Mouse (Mus musculus) embryonic facial prominence, embryonic 15.5 days (tissue): ENCODE data around the gene Nde1. TPM values are rescaled to one million over a fixed set of nuclear protein-coding genes. Genes with fewer than 3 reads are reported as not detected.

ENCODE experiments used
- ATAC-seq: fragments of 200-750 bp; cut with Nextera tagmentation; 2 replicates; pipeline ENCODE4 v1.8.0; 2017; ENCODE audit warnings: low read depth, moderate TSS enrichment; ENCODE audit not compliant: insufficient number of reproducible peaks, low FRiP score, low TSS enrichment
- H3K27ac ChIP-seq: fragments of 300-500 bp; sonication (generic); replicated peaks from 2 replicates; pipeline ENCODE4 v1.5.1; 2015; ENCODE audit warnings: mild to moderate bottlenecking, inconsistent platforms
- H3K27me3 ChIP-seq: fragments of 300-500 bp; sonication (generic); 2 replicates; pipeline ENCODE4 v1.6.1; 2015; ENCODE audit warnings: inconsistent platforms
- H3K36me3 ChIP-seq: fragments of 300-500 bp; sonication (generic); 2 replicates; pipeline ENCODE4 v1.6.1; 2015; ENCODE audit warnings: mild to moderate bottlenecking, inconsistent platforms
- H3K4me1 ChIP-seq: fragments of 300-500 bp; sonication (generic); 2 replicates; pipeline ENCODE4 v1.6.1; 2015; ENCODE audit warnings: inconsistent platforms
- H3K4me2 ChIP-seq: fragments of 300-500 bp; sonication (generic); replicated peaks from 2 replicates; pipeline ENCODE4 v1.6.1; 2015; ENCODE audit warnings: mild to moderate bottlenecking, inconsistent platforms
- H3K4me3 ChIP-seq: fragments of 300-500 bp; sonication (generic); replicated peaks from 2 replicates; pipeline ENCODE4 v1.5.1; 2015; ENCODE audit warnings: mild to moderate bottlenecking, inconsistent platforms
- H3K9ac ChIP-seq: fragments of 300-500 bp; sonication (generic); 2 replicates; pipeline ENCODE4 v1.6.1; 2015; ENCODE audit warnings: inconsistent platforms
- H3K9me3 ChIP-seq: fragments of 300-500 bp; sonication (generic); replicated peaks from 2 replicates; pipeline ENCODE4 v1.6.1; 2016; ENCODE audit warnings: inconsistent platforms
- WGBS: fragments of 180-500 bp; shearing (Covaris S2); methylation state at CpG from one replicate; pipeline ENCODE4 v1.1.7; 2015; 5-methylcytosine and 5-hydroxymethylcytosine counted together
- microRNA counts: library from miRNA; unstranded; fragments of <30 nt; microRNA quantifications from one replicate; lab custom pipeline; 2016
- microRNA-seq: library from miRNA; unstranded; fragments of <30 nt; microRNA quantifications from one replicate; pipeline ENCODE4, GENCODE M21; 2016; ENCODE audit warnings: borderline number of aligned reads
- polyA plus RNA-seq: library from polyadenylated mRNA; unstranded; fragments of >200 nt; fragmentation: Nextera tagmentation; extraction: Ambion mirVana; gene quantifications from 2 replicates; pipeline ENCODE4 v1.2.1, GENCODE M21; 2015

Gene Nde1
- polyA plus RNA-seq, 1 experiment from 2014 or later, result 102 TPM

DNA sequence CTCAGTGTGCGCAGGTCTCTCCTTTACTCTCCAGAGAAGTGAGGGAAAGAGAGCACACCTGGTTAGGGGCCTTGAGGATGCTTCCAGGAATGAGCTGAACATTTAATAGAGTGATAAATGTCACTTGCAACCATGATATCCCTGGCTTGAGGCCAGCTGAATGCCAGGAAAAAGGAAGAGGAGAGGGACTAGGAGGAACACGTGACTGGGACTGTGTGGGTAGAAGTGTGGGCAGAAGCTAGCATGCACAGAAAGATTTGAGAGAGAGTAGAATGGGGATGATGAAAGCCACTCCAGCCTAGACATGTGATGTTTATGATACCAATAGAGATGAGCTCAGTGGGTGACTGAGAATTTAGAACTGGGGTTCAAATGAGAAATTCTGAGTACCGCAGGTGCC, 52.1 kb downstream of the Nde1 start:
- WGBS, result 84% methylated on average over 3 of the region's 3 CpGs
- Histone ChIP-seq H3K27me3 (no peaks in the 10 kb centered on the region), H3K4me2 (no peak overlapping the region), H3K4me3 (no peak overlapping the region), H3K9ac (no peak overlapping the region), H3K4me1 (no peaks in the 10 kb centered on the region), H3K9me3 (no peaks in the 10 kb centered on the region), H3K36me3 (no peaks in the 10 kb centered on the region), H3K27ac (no peak overlapping the region)
- ATAC-seq, result no peak

DNA sequence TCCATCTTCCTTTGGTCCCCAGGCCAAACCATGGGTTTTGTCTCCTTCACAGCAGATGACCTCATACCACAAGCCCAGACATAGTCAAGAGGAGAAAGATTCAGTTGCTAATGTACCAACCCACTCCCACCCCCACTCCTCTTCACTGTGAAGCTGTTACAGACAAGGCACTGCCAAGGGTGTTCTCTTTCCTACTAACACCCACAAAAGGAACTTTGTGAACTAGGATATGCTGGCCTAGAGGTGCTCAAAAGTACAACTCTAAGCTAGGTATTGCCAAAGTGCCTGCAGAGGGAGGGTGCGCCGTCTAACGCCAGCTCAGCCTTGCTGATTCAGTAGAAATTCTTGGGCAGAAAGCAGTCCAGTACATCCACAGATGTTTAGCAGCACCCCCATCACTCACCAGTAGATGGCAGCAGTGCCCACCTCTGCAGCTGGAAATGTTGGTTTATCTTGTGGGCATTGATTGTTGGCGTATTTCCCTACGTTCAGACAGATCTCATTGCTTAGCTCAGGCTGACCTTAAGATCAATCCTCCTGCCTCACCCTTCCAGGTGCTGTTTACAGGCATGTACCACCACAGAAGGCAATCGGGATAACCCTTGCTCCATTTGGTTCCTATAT, 74.1 kb downstream of the Nde1 start:
- 0 out of 2 replicates have a peak, but pooled peaks cover 5% of the 10 kb centered on the region for H3K4me1 ChIP-seq
- no peak overlapping the region for H3K9ac ChIP-seq
- H3K27ac ChIP-seq, result no peak overlapping the region
- H3K9me3 ChIP-seq, result no peaks in the 10 kb centered on the region
- no peak overlapping the region for H3K4me3 ChIP-seq
- no peak overlapping the region for H3K4me2 ChIP-seq
- no peaks in the 10 kb centered on the region for H3K27me3 ChIP-seq
- WGBS, result 19% methylated on average over 6 of the region's 6 CpGs
- ATAC-seq, result no peak
- no peaks in the 10 kb centered on the region for H3K36me3 ChIP-seq

DNA sequence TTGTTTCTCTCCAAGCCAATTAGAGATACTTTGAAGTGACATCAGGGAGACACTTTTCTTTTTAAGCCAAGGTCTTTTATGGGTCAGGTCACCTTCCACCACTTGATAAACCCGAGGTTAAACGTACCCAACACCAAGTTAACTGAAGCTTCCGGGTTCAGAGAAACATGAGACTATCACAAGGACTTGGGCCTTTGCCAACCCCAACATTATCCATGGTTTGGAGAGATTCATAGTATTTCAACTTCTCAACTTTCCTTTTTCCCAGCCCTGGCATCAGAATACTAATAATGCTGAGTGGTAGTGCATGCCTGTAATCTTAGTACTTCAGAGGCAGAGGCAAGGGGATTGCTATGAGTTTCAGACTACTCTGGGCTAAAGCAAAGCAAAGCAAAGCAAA, 79.0 kb downstream of the Nde1 start:
- WGBS, result 58% methylated on average over 3 of the region's 3 CpGs
- no peak for ATAC-seq
- no peaks in the 10 kb centered on the region for H3K27me3 ChIP-seq
- no peaks in the 10 kb centered on the region for H3K36me3 ChIP-seq
- no peaks in the 10 kb centered on the region for H3K9me3 ChIP-seq
- no peak overlapping the region for H3K4me2 ChIP-seq
- H3K4me1 ChIP-seq, result 0 out of 2 replicates have a peak, but pooled peaks cover 5% of the 10 kb centered on the region
- no peak overlapping the region for H3K9ac ChIP-seq
- no peak overlapping the region for H3K4me3 ChIP-seq
- no peak overlapping the region for H3K27ac ChIP-seq

MicroRNA genes within 50 kb of the gene (microRNA counts, 519-probe panel; counts per million panel counts)
- microRNA mmu-miR-484 (lab: Ali Mortazavi, UCI), result 2,716 counts per million, percentile 64 among the panel's probes with 10 or more counts

Small RNA genes lying within 50 kb of the gene (microRNA-seq; reads per million reads assigned to microRNA genes)
- gene Gm27671, result not detected
- 1,800 reads per million, percentile 82 among the genes with 10 or more reads in this experiment for gene Mir484

Other genes with a start within 250 kb of the Nde1 start
- 1.7 and 3.1 TPM in 2 replicates for gene 2900011O08Rik, start 176.7 kb upstream of the Nde1 start, polyA plus RNA-seq
- gene Ifitm7, start 176.4 kb upstream of the Nde1 start, polyA plus RNA-seq, result 0.09 and 0.47 TPM in 2 replicates
- gene Marf1, start 76 bp downstream of the Nde1 start, polyA plus RNA-seq, result 17.6 and 17.7 TPM in 2 replicates
- 2.4 and 2.7 TPM in 2 replicates for gene Myh11, start 128.1 kb downstream of the Nde1 start, polyA plus RNA-seq
- 145 and 156 TPM in 2 replicates for gene Fopnl, start 154.1 kb downstream of the Nde1 start, polyA plus RNA-seq
- 14.1 and 15.0 TPM in 2 replicates for gene Abcc1, start 198.3 kb downstream of the Nde1 start, polyA plus RNA-seq